Mouse (Mus musculus): ENCODE results near the gene Hist2h2ab. TPM values are rescaled to one million over a fixed set of nuclear protein-coding genes. Genes with fewer than 3 reads are reported as not detected.
"Not testable (repeated sequence)": the region's sequence is repeated elsewhere in the genome, so short reads cannot be mapped to it uniquely, and the experiment has no call there.

The Hist2h2ab gene
- polyA plus RNA-seq, 1 experiment from 2014 or later, result not detected

DNA sequence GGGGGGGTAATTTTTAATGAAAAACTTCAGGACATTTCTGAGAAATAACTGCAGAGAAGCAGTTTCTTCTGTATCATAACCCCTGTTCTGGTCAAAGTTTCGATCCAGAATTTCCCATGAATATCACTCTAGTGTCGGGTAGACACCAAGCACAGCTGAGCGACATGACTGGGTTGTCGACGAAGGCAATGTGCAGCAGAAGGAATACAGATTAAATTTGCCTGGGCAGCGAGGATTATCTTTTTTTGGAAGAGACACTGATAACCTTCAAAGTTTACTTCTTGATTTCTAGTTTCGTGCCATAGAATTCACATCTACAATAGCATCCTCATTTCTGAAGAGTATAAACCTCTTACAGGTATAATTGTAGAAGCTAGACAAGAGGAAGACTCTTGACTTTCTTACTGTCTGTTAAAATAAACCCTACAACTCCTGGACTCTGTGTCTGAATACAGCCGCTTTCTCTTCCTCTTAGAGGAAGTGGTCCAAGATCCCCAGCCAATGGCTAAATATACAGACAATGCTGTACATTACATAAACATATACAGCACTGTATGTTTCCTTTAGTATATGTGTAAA, 46.6 kb downstream of the Hist2h2ab start:
- no peaks in the 10 kb centered on the region for H3K9me3 ChIP-seq (replicated peaks; ENCODE audit: control insufficient read depth, low read length)
- H3K27ac ChIP-seq (ENCODE audit: low read depth, low read length), result no peak overlapping the region
- WGBS (ENCODE audit: insufficient replicate concordance), result 60% methylated on average over 8 of the region's 8 CpGs
- H3K27me3 ChIP-seq (ENCODE audit: control insufficient read depth, insufficient read depth, low read length), result no peaks in the 10 kb centered on the region
- H3K9ac ChIP-seq (ENCODE audit: low read depth, low read length), result no peak overlapping the region
- ATAC-seq (replicated peaks; ENCODE audit: insufficient number of reproducible peaks, low FRiP score, low TSS enrichment), result no peak
- peaks cover 5% of the 10 kb centered on the region for H3K4me1 ChIP-seq (ENCODE audit: control insufficient read depth, insufficient read depth, low read length)
- no peak overlapping the region for H3K4me3 ChIP-seq (ENCODE audit: low read depth, low read length)
- no peak overlapping the region for H3K4me2 ChIP-seq
- H3K36me3 ChIP-seq (ENCODE audit: control insufficient read depth, insufficient read depth, low read length), result no peaks in the 10 kb centered on the region

DNA sequence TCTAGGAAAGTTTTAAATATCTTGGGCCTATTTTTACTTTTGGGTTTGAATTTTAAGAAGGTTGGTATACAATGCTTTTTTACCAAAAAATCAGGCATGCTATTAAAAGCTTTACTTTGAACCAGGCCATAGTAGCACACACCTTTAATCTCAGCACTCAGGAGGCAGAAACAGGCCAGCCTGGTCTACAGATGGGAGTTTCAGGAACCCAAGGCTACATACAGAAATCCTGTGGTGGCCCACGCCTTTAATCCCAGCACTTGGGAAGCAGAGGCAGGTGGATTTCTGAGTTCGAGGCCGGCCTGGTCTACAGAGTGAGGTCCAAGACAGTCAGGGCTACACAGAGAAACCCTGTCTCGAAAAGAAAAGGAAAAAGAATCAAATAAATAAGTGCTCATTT, 47.9 kb downstream of the Hist2h2ab start:
- no peak overlapping the region for H3K9ac ChIP-seq (ENCODE audit: low read depth, low read length)
- no peak for ATAC-seq (replicated peaks; ENCODE audit: insufficient number of reproducible peaks, low FRiP score, low TSS enrichment)
- peak overlapping the region; percentile 61 for H3K4me2 ChIP-seq

DNA sequence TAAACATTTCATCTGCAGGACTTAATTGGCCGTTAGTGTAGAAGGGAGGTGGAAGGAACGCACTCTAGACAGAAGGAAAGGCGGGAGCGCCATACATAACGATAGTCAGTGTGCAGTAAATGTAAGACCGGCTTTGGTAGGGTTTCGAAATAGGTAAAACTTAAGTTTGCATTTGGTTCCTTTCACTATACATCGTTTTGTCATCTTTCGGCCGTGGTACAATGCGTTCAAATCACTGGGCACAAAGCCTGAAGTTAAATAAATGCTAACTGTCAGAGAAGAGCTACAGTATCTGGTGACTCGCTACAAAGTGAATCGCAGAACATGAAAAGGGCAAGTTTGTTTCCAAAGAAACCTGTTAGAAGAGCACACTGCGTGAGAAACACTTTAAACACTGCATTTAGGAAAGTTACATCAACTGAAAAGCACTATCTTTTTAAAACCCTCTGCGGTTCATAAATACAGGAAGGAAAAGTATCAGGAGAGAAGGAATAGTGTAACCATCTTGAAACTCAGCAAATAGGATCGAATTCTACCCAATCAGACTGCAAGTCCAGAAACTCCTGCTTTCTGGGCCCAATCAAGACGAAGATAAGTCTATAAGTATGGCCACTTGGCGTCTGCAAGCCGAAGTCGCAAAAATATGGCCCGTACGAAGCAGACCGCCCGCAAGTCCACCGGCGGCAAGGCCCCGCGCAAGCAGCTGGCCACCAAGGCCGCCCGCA, 48.5 kb downstream of the Hist2h2ab start, which contains the start of gene Hist2h3b:
TSS of gene Hist2h3b (plus strand) at position 604 of the 725 bp plus-strand sequence.
- Histone ChIP-seq H3K4me2 (peak within 1 kb of the TSS; percentile 77), H3K4me3 (ENCODE audit: low read depth, low read length) (peak within 1 kb of the TSS; percentile 39), H3K4me1 (ENCODE audit: control insufficient read depth, insufficient read depth, low read length) (no peaks in the 10 kb centered on the region; the same call in 1 of the 2 replicates), H3K36me3 (ENCODE audit: control insufficient read depth, insufficient read depth, low read length) (no peaks in the 10 kb centered on the region), H3K27ac (ENCODE audit: low read depth, low read length) (peak within 1 kb of the TSS; percentile 97), H3K9me3 (replicated peaks; ENCODE audit: control insufficient read depth, low read length) (no peaks in the 10 kb centered on the region), H3K9ac (ENCODE audit: low read depth, low read length) (peak within 1 kb of the TSS; percentile 79), H3K27me3 (ENCODE audit: control insufficient read depth, insufficient read depth, low read length) (no peaks in the 10 kb centered on the region)
- peak; percentile 52 for ATAC-seq (replicated peaks; ENCODE audit: insufficient number of reproducible peaks, low FRiP score, low TSS enrichment)
- WGBS (ENCODE audit: insufficient replicate concordance), result 27% methylated on average over 28 of the region's 30 CpGs

More for the DNA sequence above, 47.9 kb downstream of the Hist2h2ab start:
- no peaks in the 10 kb centered on the region for H3K27me3 ChIP-seq (ENCODE audit: control insufficient read depth, insufficient read depth, low read length)
- WGBS (ENCODE audit: insufficient replicate concordance), result 80% methylated on average over 4 of the region's 4 CpGs
- no peak overlapping the region for H3K4me3 ChIP-seq (ENCODE audit: low read depth, low read length)
- no peaks in the 10 kb centered on the region; the same call in 1 of the 2 replicates for H3K4me1 ChIP-seq (ENCODE audit: control insufficient read depth, insufficient read depth, low read length)
- no peaks in the 10 kb centered on the region for H3K9me3 ChIP-seq (replicated peaks; ENCODE audit: control insufficient read depth, low read length)
- peak overlapping the region; percentile 82 for H3K27ac ChIP-seq (ENCODE audit: low read depth, low read length)
- H3K36me3 ChIP-seq (ENCODE audit: control insufficient read depth, insufficient read depth, low read length), result no peaks in the 10 kb centered on the region

DNA sequence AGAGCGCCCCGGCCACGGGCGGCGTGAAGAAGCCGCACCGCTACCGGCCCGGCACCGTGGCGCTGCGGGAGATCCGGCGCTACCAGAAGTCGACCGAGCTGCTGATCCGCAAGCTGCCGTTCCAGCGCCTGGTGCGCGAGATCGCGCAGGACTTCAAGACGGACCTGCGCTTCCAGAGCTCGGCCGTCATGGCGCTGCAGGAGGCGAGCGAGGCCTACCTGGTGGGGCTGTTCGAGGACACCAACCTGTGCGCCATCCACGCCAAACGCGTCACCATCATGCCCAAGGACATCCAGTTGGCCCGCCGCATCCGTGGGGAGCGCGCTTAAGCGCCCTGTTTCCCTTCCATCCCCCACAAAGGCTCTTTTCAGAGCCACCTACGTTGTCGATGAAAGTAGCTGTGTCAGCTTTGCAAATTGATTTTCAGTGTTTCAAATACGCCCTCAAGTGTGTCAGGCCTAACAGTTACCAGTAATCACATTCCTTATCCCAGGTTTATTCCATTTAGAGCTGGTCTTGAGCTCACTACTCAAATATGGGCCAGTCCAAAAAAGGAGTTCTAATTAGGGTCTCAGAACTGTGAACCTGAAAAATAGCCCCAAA, 49.2 kb downstream of the Hist2h2ab start:
- Histone ChIP-seq H3K4me3 (ENCODE audit: low read depth, low read length) (peak overlapping the region; percentile 39), H3K27ac (ENCODE audit: low read depth, low read length) (peak overlapping the region; percentile 97), H3K9ac (ENCODE audit: low read depth, low read length) (peak overlapping the region; percentile 79), H3K4me2 (peak overlapping the region; percentile 77)
- not testable (repeated sequence) for H3K36me3 ChIP-seq (ENCODE audit: control insufficient read depth, insufficient read depth, low read length); H3K9me3 ChIP-seq (replicated peaks; ENCODE audit: control insufficient read depth, low read length); H3K4me1 ChIP-seq (ENCODE audit: control insufficient read depth, insufficient read depth, low read length); H3K27me3 ChIP-seq (ENCODE audit: control insufficient read depth, insufficient read depth, low read length)
- peak; percentile 13; the same call in 1 of the 2 replicates for ATAC-seq (replicated peaks; ENCODE audit: insufficient number of reproducible peaks, low FRiP score, low TSS enrichment)
- WGBS (ENCODE audit: insufficient replicate concordance), result under 1% methylated on average over 9 of the region's 44 CpGs

Small RNAs within 50 kb of the gene (microRNA-seq; reads per million reads assigned to microRNA genes)
- gene Gm44492 (ENCODE audit: borderline number of aligned reads) (1.0 reads per million, percentile 13 among the genes with 10 or more reads in this experiment), gene Gm47311 (ENCODE audit: borderline number of aligned reads) (not detected), gene Gm47313 (ENCODE audit: borderline number of aligned reads) (not detected)

Other genes with a start within 250 kb of the Hist2h2ab start
- gene Plekho1, start 223.9 kb upstream of the Hist2h2ab start, polyA plus RNA-seq (2014; fragmentation: Nextera tagmentation; extraction: Ambion mirVana), result 69.5 and 82.2 TPM in 2 replicates
- 20.4 and 23.9 TPM in 2 replicates for gene Vps45, start 161.4 kb upstream of the Hist2h2ab start, polyA plus RNA-seq (2014; fragmentation: Nextera tagmentation; extraction: Ambion mirVana)
- gene Otud7b, start 115.3 kb upstream of the Hist2h2ab start, polyA plus RNA-seq (2014; fragmentation: Nextera tagmentation; extraction: Ambion mirVana), result 8.7 and 9.3 TPM in 2 replicates
- 8.6 and 10.4 TPM in 2 replicates for gene Mtmr11, start 57.9 kb upstream of the Hist2h2ab start, polyA plus RNA-seq (2014; fragmentation: Nextera tagmentation; extraction: Ambion mirVana)
- gene Sf3b4, start 47.5 kb upstream of the Hist2h2ab start, polyA plus RNA-seq (2014; fragmentation: Nextera tagmentation; extraction: Ambion mirVana), result 119 and 126 TPM in 2 replicates
- gene Sv2a, start 38.7 kb upstream of the Hist2h2ab start, polyA plus RNA-seq (2014; fragmentation: Nextera tagmentation; extraction: Ambion mirVana), result 12.3 and 18.6 TPM in 2 replicates
- gene Bola1, start 156 bp upstream of the Hist2h2ab start, polyA plus RNA-seq (2014; fragmentation: Nextera tagmentation; extraction: Ambion mirVana), result 47.5 and 49.6 TPM in 2 replicates
- gene Hist2h2ac, start 1.0 kb downstream of the Hist2h2ab start, polyA plus RNA-seq (2014; fragmentation: Nextera tagmentation; extraction: Ambion mirVana), result 3.6 and 5.5 TPM in 2 replicates
- 3.3 and 5.4 TPM in 2 replicates for gene Hist2h2be, start 1.3 kb downstream of the Hist2h2ab start, polyA plus RNA-seq (2014; fragmentation: Nextera tagmentation; extraction: Ambion mirVana)
- 1.8 and 2.6 TPM in 2 replicates for gene Hist2h3c2, start 19.3 kb downstream of the Hist2h2ab start, polyA plus RNA-seq (2014; fragmentation: Nextera tagmentation; extraction: Ambion mirVana)
- 17.2 and 27.4 TPM in 2 replicates for gene Hist2h2aa2, start 20.4 kb downstream of the Hist2h2ab start, polyA plus RNA-seq (2014; fragmentation: Nextera tagmentation; extraction: Ambion mirVana)
- gene Hist2h2aa1, start 25.6 kb downstream of the Hist2h2ab start, polyA plus RNA-seq (2014; fragmentation: Nextera tagmentation; extraction: Ambion mirVana), result 7.9 and 13.4 TPM in 2 replicates
- gene Hist2h3c1, start 26.8 kb downstream of the Hist2h2ab start, polyA plus RNA-seq (2014; fragmentation: Nextera tagmentation; extraction: Ambion mirVana), result 0.66 and 1.2 TPM in 2 replicates
- gene Hist2h4, start 43.4 kb downstream of the Hist2h2ab start, polyA plus RNA-seq (2014; fragmentation: Nextera tagmentation; extraction: Ambion mirVana), result 1.3 and 2.7 TPM in 2 replicates
- gene Hist2h3b, start 48.8 kb downstream of the Hist2h2ab start, polyA plus RNA-seq (2014; fragmentation: Nextera tagmentation; extraction: Ambion mirVana), result 24.3 and 29.5 TPM in 2 replicates
- 6.6 and 7.1 TPM in 2 replicates for gene Hist2h2bb, start 49.9 kb downstream of the Hist2h2ab start, polyA plus RNA-seq (2014; fragmentation: Nextera tagmentation; extraction: Ambion mirVana)
- gene Fcgr1, start 74.1 kb downstream of the Hist2h2ab start, polyA plus RNA-seq (2014; fragmentation: Nextera tagmentation; extraction: Ambion mirVana), result 0.89 and 1.3 TPM in 2 replicates
- 0.43 TPM in 1 of 2 replicates, not detected in the other for gene BC107364, start 232.4 kb downstream of the Hist2h2ab start, polyA plus RNA-seq (2014; fragmentation: Nextera tagmentation; extraction: Ambion mirVana)

Data from heart, embryonic 11.5 days (tissue).